Mouse (Mus musculus): ENCODE data around the gene Brwd3. TPM values are rescaled to one million over a fixed set of nuclear protein-coding genes. Genes with fewer than 3 reads are reported as not detected.

The Brwd3 gene
- total RNA-seq, 1 experiment from 2014 or later = 10.8 TPM

Other genes with a start within 250 kb of the Brwd3 start
- gene Gm379, start 169.5 kb downstream of the Brwd3 start, total RNA-seq (2017) = not detected in 2 replicates
- 66.5 and 74.9 TPM in 2 replicates for gene Hmgn5, start 179.0 kb upstream of the Brwd3 start, total RNA-seq (2017)

Measured in common myeloid progenitor, adult 5-6 weeks (primary cell).